Mouse (Mus musculus) liver, embryonic 14.5 days (tissue): ENCODE results near the gene Atxn1. TPM values are rescaled to one million over a fixed set of nuclear protein-coding genes. Genes with fewer than 3 reads are reported as not detected.

Source experiments
- ATAC-seq: fragments of 200-750 bp; cut with Nextera tagmentation; 2 replicates; pipeline ENCODE4 v1.8.0; 2017; ENCODE audit warnings: moderate number of reproducible peaks, mild to moderate bottlenecking, moderate library complexity; ENCODE audit not compliant: insufficient read depth
- DNase-seq, 3 experiments: peaks; one replicate each; pipeline ENCODE4 v3.0.0-alpha.2; 2012 to 2013; ENCODE audit warnings: low read depth in 3 of 3, low spot score in 3 of 3
- H3K27ac ChIP-seq: fragments of 300-500 bp; sonication (generic); 2 replicates; pipeline ENCODE4 v1.5.1; 2014; ENCODE audit warnings: moderate library complexity, mild to moderate bottlenecking, control low read depth, inconsistent platforms
- H3K27me3 ChIP-seq: fragments of 300-500 bp; sonication (generic); 2 replicates; pipeline ENCODE4 v1.6.1; 2014; ENCODE audit warnings: mild to moderate bottlenecking, low read length, moderate library complexity; ENCODE audit not compliant: control insufficient read depth, insufficient read depth
- H3K36me3 ChIP-seq: fragments of 300-500 bp; sonication (generic); replicated peaks from 2 replicates; pipeline ENCODE4 v1.6.1; 2014; ENCODE audit warnings: low read depth; ENCODE audit not compliant: control insufficient read depth, insufficient read depth
- H3K4me1 ChIP-seq, 2 experiments: fragments of 200-500 bp in 1 of 2; fragments of 300-500 bp in 1 of 2; sonication (generic) in 1 of 2; replicated peaks; 2 replicates each; pipeline ENCODE4 v1.6.1; 2012 to 2014; ENCODE audit warnings: antibody characterized with exemption in 1 of 2, inconsistent platforms in 1 of 2, low read length in 1 of 2; ENCODE audit not compliant: control insufficient read depth in 2 of 2, insufficient read depth in 2 of 2
- H3K4me2 ChIP-seq: fragments of 300-500 bp; sonication (generic); 2 replicates; pipeline ENCODE4 v1.6.1; 2014; ENCODE audit warnings: low read depth, mild to moderate bottlenecking, control low read depth, moderate library complexity
- H3K4me3 ChIP-seq, 2 experiments: fragments of 200-500 bp in 1 of 2; fragments of 300-500 bp in 1 of 2; sonication (generic) in 1 of 2; 2 replicates each; pipeline ENCODE4 v1.5.1; 2012 to 2014; ENCODE audit warnings: low read depth in 2 of 2, low read length in 2 of 2, mild to moderate bottlenecking in 2 of 2, control low read depth in 1 of 2, inconsistent platforms in 1 of 2, moderate library complexity in 1 of 2; ENCODE audit not compliant: insufficient read depth in 1 of 2
- H3K9ac ChIP-seq: fragments of 300-500 bp; sonication (generic); replicated peaks from 2 replicates; pipeline ENCODE4 v1.6.1; 2014; ENCODE audit warnings: mild to moderate bottlenecking, control low read depth, moderate library complexity
- H3K9me3 ChIP-seq: fragments of 300-500 bp; sonication (generic); 2 replicates; pipeline ENCODE4 v1.6.1; 2016; ENCODE audit warnings: low read length, mixed read lengths; ENCODE audit not compliant: control insufficient read depth
- CTCF ChIP-seq: IDR thresholded peaks from 2 replicates; pipeline ENCODE4 v1.5.1; 2016; ENCODE audit warnings: antibody characterized with exemption, low read depth, control low read depth
- EP300 ChIP-seq: IDR thresholded peaks from 2 replicates; pipeline ENCODE4 v1.6.1; 2016; ENCODE audit warnings: antibody characterized with exemption, low read depth
- WGBS: fragments of 180-500 bp; shearing (Covaris S2); extraction: QIAGEN DNeasy Blood & Tissue Kit; methylation state at CpG from one replicate; pipeline ENCODE4 v1.1.7; 2014; ENCODE audit not compliant: insufficient replicate concordance; 5-methylcytosine and 5-hydroxymethylcytosine counted together
- polyA plus RNA-seq, 2 experiments: library from polyadenylated mRNA; depleted of rRNA in 1 of 2; stranded (reverse) in 1 of 2; unstranded in 1 of 2; fragments of >200 nt; fragmentation: Nextera tagmentation in 1 of 2; extraction: Ambion mirVana in 1 of 2; gene quantifications; 2 replicates each; pipeline versions ENCODE4 v1.2.1 to v1.2.3; 2012 to 2014

Atxn1 gene
- polyA plus RNA-seq, 2 experiments: 1.0 to 1.2 TPM

GRCm38 (mm10) chr13:45950355-45950861, 14.4 kb downstream of the Atxn1 start:
- H3K27ac ChIP-seq: no peak overlapping the region
- 66% methylated on average over 8 of the region's 8 CpGs for WGBS
- no peaks in the 10 kb centered on the region for H3K36me3 ChIP-seq
- H3K4me1 ChIP-seq: peaks cover 6 to 10% of the 10 kb centered on the region in 2 experiments; a peak in 2 of 4 replicates
- H3K4me2 ChIP-seq: no peak overlapping the region
- no peak overlapping the region for H3K4me3 ChIP-seq
- H3K9ac ChIP-seq: no peak overlapping the region
- ATAC-seq (no peak), DNase-seq (no peak)
- TF ChIP-seq CTCF: no peak
- no peak for TF ChIP-seq EP300
- H3K27me3 ChIP-seq: no peaks in the 10 kb centered on the region
- H3K9me3 ChIP-seq: no peaks in the 10 kb centered on the region

- no peaks in the 10 kb centered on the region for H3K27me3 ChIP-seq
- H3K36me3 ChIP-seq: no peaks in the 10 kb centered on the region
- H3K9ac ChIP-seq: no peak overlapping the region
- TF ChIP-seq EP300 (no peak), CTCF (no peak)
- H3K4me2 ChIP-seq: no peak overlapping the region
- 85% methylated on average over 11 of the region's 11 CpGs for WGBS
- no peak for DNase-seq
- H3K4me1 ChIP-seq: peaks cover 0 to 4% of the 10 kb centered on the region in 2 experiments; a peak in 2 of 4 replicates
- H3K27ac ChIP-seq: no peak overlapping the region
- H3K4me3 ChIP-seq: no peak overlapping the region
- no peak for ATAC-seq
- H3K9me3 ChIP-seq: no peaks in the 10 kb centered on the region
Measured at GRCm38 (mm10) chr13:45946136-45946535, 18.7 kb downstream of the Atxn1 start.

DNA sequence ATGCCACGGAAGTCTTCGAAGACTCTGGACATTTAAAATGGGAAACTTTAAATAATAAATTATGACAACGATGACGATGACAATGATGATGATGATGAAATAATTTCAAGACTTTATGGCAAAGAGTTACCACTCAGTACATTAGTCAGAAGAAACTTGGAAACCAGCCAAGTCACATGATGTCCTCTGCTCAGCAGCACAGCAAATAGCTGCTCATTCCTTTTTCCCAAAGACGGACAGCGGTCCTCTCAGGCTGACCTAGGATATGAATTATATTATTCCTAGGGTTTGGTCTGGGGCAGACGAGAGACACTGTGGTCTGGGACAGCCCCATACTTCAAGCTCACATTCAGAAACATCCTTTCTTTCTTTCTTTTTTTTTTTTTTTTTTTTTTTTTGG, 22.5 kb downstream of the Atxn1 start:
- Histone ChIP-seq H3K9ac (no peak overlapping the region), H3K4me2 (no peak overlapping the region), H3K27me3 (no peaks in the 10 kb centered on the region), H3K27ac (no peak overlapping the region), H3K9me3 (no peaks in the 10 kb centered on the region), H3K4me1 (no peaks in the 10 kb centered on the region), H3K4me3 (no peak overlapping the region), H3K36me3 (no peaks in the 10 kb centered on the region)
- ATAC-seq (no peak), DNase-seq (no peak)
- WGBS: 82% methylated on average over 7 of the region's 7 CpGs
- TF ChIP-seq EP300 (no peak), CTCF (no peak)

GRCm38 (mm10) chr13:45940714-45941113, 24.1 kb downstream of the Atxn1 start:
- ATAC-seq: no peak
- Histone ChIP-seq H3K9ac (no peak overlapping the region), H3K4me3 (no peak overlapping the region), H3K36me3 (no peaks in the 10 kb centered on the region), H3K4me2 (no peak overlapping the region), H3K9me3 (no peaks in the 10 kb centered on the region), H3K4me1 (no peaks in the 10 kb centered on the region), H3K27me3 (no peaks in the 10 kb centered on the region), H3K27ac (no peak overlapping the region)
- 69% methylated on average over 4 of the region's 4 CpGs for WGBS
- TF ChIP-seq CTCF (no peak), EP300 (no peak)
- DNase-seq: no peak

GRCm38 (mm10) chr13:45939561-45939960, 25.2 kb downstream of the Atxn1 start:
- no peak for ATAC-seq
- Histone ChIP-seq H3K4me2 (no peak overlapping the region), H3K36me3 (no peaks in the 10 kb centered on the region), H3K27ac (no peak overlapping the region), H3K4me3 (no peak overlapping the region), H3K9ac (no peak overlapping the region), H3K4me1 (0 out of 4 replicates have a peak, but pooled peaks cover 0 to 1% of the 10 kb centered on the region in 2 experiments), H3K27me3 (no peaks in the 10 kb centered on the region), H3K9me3 (no peaks in the 10 kb centered on the region)
- no peak for DNase-seq
- WGBS: 80% methylated on average over 6 of the region's 6 CpGs
- TF ChIP-seq EP300 (no peak), CTCF (no peak)
